Mouse (Mus musculus) MEL (cell line): ENCODE measurements at regions not wholly inside any gene's neighbourhood (a gene's known extent, or its start where the extent isn't known, plus 50 kb on each side); places are given as distances from the start of the nearest gene placed in this dataset.

Experiments used
- DNase-seq: peaks from one replicate; pipeline ENCODE4 v3.0.0; 2011; ENCODE audit warnings: low read depth, low spot score
- H3K27ac ChIP-seq: 2 replicates; pipeline ENCODE4 v1.5.1; 2012; ENCODE audit warnings: low read depth, mild to moderate bottlenecking, control low read depth, low read length, moderate library complexity; ENCODE audit not compliant: control insufficient read depth
- H3K27me3 ChIP-seq, 2 experiments: fragments of 150-350 bp in 1 of 2; sonication (generic) in 1 of 2; 2 replicates each; pipeline ENCODE4 v1.6.1; 2012; ENCODE audit warnings: low read length in 2 of 2, mild to moderate bottlenecking in 2 of 2, improper control_type of control experiment in 1 of 2, moderate library complexity in 1 of 2; ENCODE audit not compliant: insufficient read depth in 2 of 2, control insufficient read depth in 1 of 2
- H3K36me3 ChIP-seq, 2 experiments: 2 replicates each; pipeline ENCODE4 v1.6.1; 2012 to 2014; ENCODE audit warnings: low read length in 2 of 2, improper control_type of control experiment in 1 of 2, inconsistent platforms in 1 of 2, mild to moderate bottlenecking in 1 of 2; ENCODE audit not compliant: insufficient read depth in 2 of 2, control insufficient read depth in 1 of 2
- H3K4me1 ChIP-seq, 2 experiments: fragments of 150-350 bp in 1 of 2; sonication (generic) in 1 of 2; 2 replicates each; pipeline ENCODE4 v1.6.1; 2012; ENCODE audit warnings: low read length in 2 of 2, improper control_type of control experiment in 1 of 2, mild to moderate bottlenecking in 1 of 2; ENCODE audit not compliant: insufficient read depth in 2 of 2, control insufficient read depth in 1 of 2
- H3K4me3 ChIP-seq, 2 experiments: fragments of 150-350 bp in 1 of 2; sonication (generic) in 1 of 2; 2 replicates each; pipeline ENCODE4 v1.5.1; 2012; ENCODE audit warnings: low read depth in 2 of 2, low read length in 2 of 2, mild to moderate bottlenecking in 2 of 2, moderate library complexity in 2 of 2, control low read depth in 1 of 2, improper control_type of control experiment in 1 of 2; ENCODE audit not compliant: control insufficient read depth in 1 of 2, insufficient read depth in 1 of 2
- H3K79me2 ChIP-seq: 2 replicates; pipeline ENCODE4 v1.6.1; 2012; ENCODE audit warnings: mild to moderate bottlenecking, low read length, moderate library complexity; ENCODE audit not compliant: control insufficient read depth, poor library complexity, insufficient read depth
- H3K9ac ChIP-seq: 2 replicates; pipeline ENCODE4 v1.6.1; 2012; ENCODE audit warnings: low read depth, mild to moderate bottlenecking, control low read depth, low read length, moderate library complexity; ENCODE audit not compliant: control insufficient read depth, poor library complexity, severe bottlenecking
- H3K9me3 ChIP-seq: fragments of 150-350 bp; sonication (generic); replicated peaks from 2 replicates; pipeline ENCODE4 v1.6.1; 2012; ENCODE audit warnings: mild to moderate bottlenecking, low read length, improper control_type of control experiment, moderate library complexity; ENCODE audit not compliant: insufficient read depth
- CHD2 ChIP-seq: IDR thresholded peaks from 2 replicates; pipeline ENCODE4 v1.6.1; 2011; ENCODE audit warnings: low read length, improper control_type of control experiment
- E2F4 ChIP-seq: IDR thresholded peaks from 2 replicates; pipeline ENCODE4 v1.6.1; 2011; ENCODE audit warnings: low read depth, low read length, improper control_type of control experiment, borderline replicate concordance
- ETS1 ChIP-seq: IDR thresholded peaks from 2 replicates; pipeline ENCODE4 v1.6.1; 2012; ENCODE audit warnings: low read depth, mild to moderate bottlenecking, inconsistent platforms, low read length, improper control_type of control experiment, moderate library complexity
- GABPA ChIP-seq: IDR thresholded peaks from 2 replicates; pipeline ENCODE4 v1.6.1; 2012; ENCODE audit warnings: low read depth, mild to moderate bottlenecking, inconsistent platforms, low read length, improper control_type of control experiment, moderate library complexity
- HCFC1 ChIP-seq: IDR thresholded peaks from 2 replicates; pipeline ENCODE4 v1.6.1; 2012; ENCODE audit warnings: low read depth, mild to moderate bottlenecking, inconsistent platforms, low read length, improper control_type of control experiment, moderate library complexity
- JUND ChIP-seq: IDR thresholded peaks from 2 replicates; pipeline ENCODE4 v1.6.1; 2011; ENCODE audit warnings: low read depth, mild to moderate bottlenecking, improper control_type of control experiment, low read length
- KAT2A ChIP-seq: conservative IDR thresholded peaks from 2 replicates; pipeline ENCODE4 v1.6.1; 2012; ENCODE audit warnings: low read depth, low read length, improper control_type of control experiment, inconsistent platforms
- MAX ChIP-seq: IDR thresholded peaks from 2 replicates; pipeline ENCODE4 v1.6.1; 2011; ENCODE audit warnings: low read length, improper control_type of control experiment
- NELFE ChIP-seq: IDR thresholded peaks from 2 replicates; pipeline ENCODE4 v1.6.1; 2011; ENCODE audit warnings: low read depth, low read length, improper control_type of control experiment
- NRF1 ChIP-seq: IDR thresholded peaks from 2 replicates; pipeline ENCODE4 v1.6.1; 2014; ENCODE audit warnings: low read depth, mild to moderate bottlenecking, inconsistent platforms, low read length, improper control_type of control experiment, moderate library complexity; ENCODE audit not compliant: poor library complexity, insufficient read depth, severe bottlenecking
- TBP ChIP-seq: IDR thresholded peaks from 2 replicates; pipeline ENCODE4 v1.8.0; 2011; ENCODE audit warnings: low read depth, low read length, improper control_type of control experiment
- ZMIZ1 ChIP-seq: IDR thresholded peaks from 2 replicates; pipeline ENCODE4 v1.6.1; 2012; ENCODE audit warnings: low read depth, mild to moderate bottlenecking, inconsistent platforms, low read length, improper control_type of control experiment, moderate library complexity

- TF ChIP-seq CHD2 = no peak
Measured at GRCm38 (mm10) chr2:48563636-48564035, 250.3 kb upstream of the Acvr2a start (continued).

GRCm38 (mm10) chr2:48564170-48564569 is 249.7 kb upstream of the Acvr2a start:
- Histone ChIP-seq H3K27ac (no peak overlapping the region), H3K9ac (no peak overlapping the region), H3K4me1 (no peaks in the 10 kb centered on the region), H3K9me3 (no peaks in the 10 kb centered on the region), H3K36me3 (no peaks in the 10 kb centered on the region), H3K4me3 (no peak overlapping the region), H3K27me3 (no peaks in the 10 kb centered on the region; a peak in 2 of 4 replicates), H3K79me2 (no peaks in the 10 kb centered on the region)
- no peak for DNase-seq
- TF ChIP-seq ETS1 = no peak
- TF ChIP-seq E2F4 = no peak
- no peak for TF ChIP-seq NRF1
- TF ChIP-seq TBP = no peak
- no peak for TF ChIP-seq NELFE
- TF ChIP-seq GABPA = no peak

DNA sequence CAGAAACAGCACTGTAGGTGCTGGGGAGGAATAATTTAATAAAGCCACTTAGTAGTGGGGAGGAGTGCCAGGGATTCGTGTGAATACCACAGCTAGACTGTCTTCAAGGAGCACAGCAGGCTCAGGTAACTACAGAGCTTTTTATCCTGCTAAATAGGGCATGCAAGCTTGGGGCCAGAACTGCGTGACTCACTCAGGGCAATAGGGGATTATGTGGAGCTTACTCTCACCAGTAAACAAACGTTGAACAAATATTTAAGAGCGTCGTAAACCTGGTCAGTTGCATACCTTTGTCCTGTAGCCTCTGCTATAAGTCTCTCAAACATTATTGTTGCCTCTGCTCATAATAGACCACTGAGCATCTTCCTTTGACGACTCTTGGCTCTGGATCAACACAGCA is 246.0 kb upstream of the Acvr2a start:
- no peaks in the 10 kb centered on the region for H3K9me3 ChIP-seq
- no peak overlapping the region for H3K9ac ChIP-seq
- H3K27me3 ChIP-seq = no peaks in the 10 kb centered on the region; a peak in 2 of 4 replicates
- H3K4me3 ChIP-seq = no peak overlapping the region
- TF ChIP-seq MAX = no peak
- no peak for TF ChIP-seq CHD2
- no peak for TF ChIP-seq HCFC1
- no peak for TF ChIP-seq E2F4
- TF ChIP-seq NRF1 = no peak
- TF ChIP-seq KAT2A = no peak
- TF ChIP-seq, all 39 proteins: peak for 0
- H3K36me3 ChIP-seq = no peaks in the 10 kb centered on the region
- no peak overlapping the region for H3K27ac ChIP-seq
- no peak for DNase-seq
- H3K79me2 ChIP-seq = no peaks in the 10 kb centered on the region
- no peaks in the 10 kb centered on the region for H3K4me1 ChIP-seq

DNA sequence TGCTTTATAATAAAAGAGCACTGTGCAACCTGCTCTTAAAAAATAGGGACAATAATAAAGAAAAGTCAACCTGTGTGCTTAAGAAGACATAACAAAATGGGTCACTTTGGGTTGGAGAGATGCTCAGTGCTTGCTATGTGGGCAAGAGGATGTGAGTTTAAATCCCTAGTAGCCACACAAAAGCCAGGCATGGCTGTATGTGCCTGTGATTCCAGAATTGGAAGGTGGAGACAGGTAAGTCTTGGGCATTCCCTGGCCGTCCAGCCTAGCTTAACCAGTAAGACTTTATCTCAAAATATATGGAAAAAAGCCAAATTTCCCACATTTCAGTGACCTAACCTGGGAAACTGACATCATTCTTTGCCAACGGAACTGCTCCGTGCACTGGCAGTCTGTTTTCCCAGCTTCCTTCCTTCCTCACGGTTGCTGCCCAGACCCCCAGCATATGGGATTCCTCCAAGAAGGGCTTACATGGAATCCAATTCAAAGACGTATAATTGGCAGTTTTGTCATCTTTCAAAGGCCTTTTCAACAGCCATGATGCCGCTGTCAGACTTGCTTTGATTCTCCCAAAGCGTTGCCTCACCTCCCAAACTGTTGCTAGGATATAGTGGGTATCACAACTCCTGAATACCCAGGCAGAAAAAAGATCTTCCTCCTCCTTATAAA is 227.6 kb upstream of the Acvr2a start:
- Histone ChIP-seq H3K36me3 (no peaks in the 10 kb centered on the region), H3K9ac (no peak overlapping the region), H3K27ac (no peak overlapping the region), H3K4me3 (no peak overlapping the region), H3K27me3 (no peaks in the 10 kb centered on the region), H3K4me1 (no peaks in the 10 kb centered on the region), H3K79me2 (no peaks in the 10 kb centered on the region), H3K9me3 (no peaks in the 10 kb centered on the region)
- no peak for TF ChIP-seq ZMIZ1
- TF ChIP-seq JUND = no peak
- DNase-seq = no peak
